Mouse (Mus musculus): ENCODE data around the gene Fam81a.

Gene Fam81a

DNA sequence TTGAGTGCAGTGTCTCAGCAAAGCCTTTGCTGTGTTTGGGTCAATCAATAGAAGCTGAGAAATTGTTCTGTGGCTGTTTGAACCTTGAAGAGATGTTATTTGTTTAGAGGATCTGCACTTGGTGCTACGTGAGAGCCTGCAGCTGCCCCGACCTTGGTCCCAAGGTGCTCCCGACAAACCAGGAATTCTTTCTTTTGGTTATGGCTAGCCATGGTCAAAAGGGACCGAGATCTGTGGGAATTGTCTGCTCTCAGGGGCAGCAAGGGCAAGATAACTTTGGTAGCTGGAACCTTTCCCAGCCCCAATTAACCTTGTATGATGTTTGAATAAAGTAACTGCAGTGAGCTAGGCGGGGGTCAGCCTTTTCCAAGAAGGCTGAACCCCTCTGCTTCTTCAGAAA, 34.2 kb downstream of the Fam81a start:
- no peak for DNase-seq

GRCm38 (mm10) chr9:70105573-70105972, 36.8 kb downstream of the Fam81a start:
- DNase-seq: no peak

DNA sequence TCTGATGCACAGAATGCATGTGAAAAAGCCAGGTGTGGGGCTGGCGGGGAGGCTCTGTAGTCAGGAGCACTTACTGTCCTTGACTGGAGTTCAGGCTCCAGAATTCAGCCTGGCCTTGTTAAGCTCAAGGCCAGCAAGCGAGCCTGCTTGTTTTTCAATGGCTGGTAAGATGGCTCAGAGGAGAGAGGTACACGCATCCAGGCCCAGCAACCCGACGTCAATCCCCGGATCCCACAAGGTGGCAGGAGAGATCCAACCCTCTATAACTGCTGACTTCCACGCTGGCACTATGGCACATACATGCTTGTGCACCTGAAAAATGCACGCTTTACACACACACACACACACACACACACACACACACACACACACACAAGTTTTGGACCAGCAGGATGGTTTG, 39.3 kb downstream of the Fam81a start:
- DNase-seq: no peak

DNA sequence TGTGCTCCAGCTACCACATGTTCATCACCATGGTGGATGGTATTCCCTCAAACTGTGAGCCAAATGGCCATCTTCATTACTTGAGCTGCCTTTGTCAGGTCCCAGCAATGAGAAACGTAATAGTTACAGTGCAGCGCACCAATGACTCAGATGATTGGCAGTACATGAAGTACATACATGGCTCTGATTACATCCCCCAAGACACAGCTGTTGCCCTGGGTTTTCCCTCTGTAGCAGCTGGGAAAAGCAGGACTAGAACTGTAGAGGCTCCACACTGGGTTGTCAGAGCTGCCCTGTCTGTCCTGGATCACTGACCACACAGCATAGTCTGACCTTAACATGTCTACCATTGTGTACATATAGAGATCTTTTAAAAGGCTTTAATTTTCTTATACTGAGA, 44.8 kb downstream of the Fam81a start:
- no peak for DNase-seq

GRCm38 (mm10) chr9:70095016-70095415, 47.3 kb downstream of the Fam81a start:
- DNase-seq: no peak

GRCm38 (mm10) chr9:70090541-70090940, 51.8 kb downstream of the Fam81a start:
- DNase-seq: no peak

GRCm38 (mm10) chr9:70088786-70089096, 53.6 kb downstream of the Fam81a start:
- no peak for DNase-seq

GRCm38 (mm10) chr9:70088041-70088785, 54.1 kb downstream of the Fam81a start:
- peak; percentile 32 for DNase-seq

DNA sequence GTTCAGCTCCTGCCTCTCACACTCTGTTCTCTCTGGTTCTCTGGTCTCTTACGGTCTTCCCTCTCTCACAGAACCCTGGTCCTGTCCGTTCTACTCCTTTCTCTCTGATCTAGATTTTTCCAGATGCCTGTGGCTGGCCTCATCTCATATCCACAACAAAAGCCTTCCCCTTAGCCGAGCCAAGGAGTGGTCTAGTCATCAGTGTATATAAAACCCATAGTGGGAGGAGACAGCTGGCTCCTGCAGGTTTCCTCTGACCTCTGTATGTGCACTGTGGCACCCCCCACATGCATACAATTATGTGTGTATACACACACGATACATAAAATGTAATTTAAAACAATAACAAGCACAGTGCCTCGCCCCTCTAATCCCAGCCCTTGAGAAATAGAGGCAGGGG, 55.0 kb downstream of the Fam81a start:
- DNase-seq: no peak

DNA sequence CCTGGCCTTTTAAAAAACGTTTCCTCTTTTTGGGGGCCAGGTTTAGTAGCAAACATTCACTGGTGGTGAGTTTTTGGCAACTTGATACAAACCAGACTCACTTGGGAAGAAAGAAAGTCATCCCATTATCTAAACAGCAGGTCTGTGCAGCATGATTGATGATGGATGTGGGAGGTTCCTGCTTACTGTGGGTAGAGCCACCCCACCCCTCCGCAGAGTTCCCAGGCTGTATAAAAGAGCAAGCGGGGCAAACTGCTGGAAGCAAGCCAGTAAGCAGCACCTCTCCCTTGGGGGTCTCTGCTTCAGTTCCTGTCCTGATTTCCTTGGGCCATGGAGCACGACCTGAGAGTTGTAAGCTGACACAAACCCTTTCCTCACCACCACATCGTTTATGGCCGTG, 56.3 kb downstream of the Fam81a start:
- no peak for DNase-seq

GRCm38 (mm10) chr9:70084107-70084506, 58.3 kb downstream of the Fam81a start:
- DNase-seq: no peak

- no peak for DNase-seq
Observed at GRCm38 (mm10) chr9:70082357-70083204, 59.8 kb downstream of the Fam81a start.

DNA sequence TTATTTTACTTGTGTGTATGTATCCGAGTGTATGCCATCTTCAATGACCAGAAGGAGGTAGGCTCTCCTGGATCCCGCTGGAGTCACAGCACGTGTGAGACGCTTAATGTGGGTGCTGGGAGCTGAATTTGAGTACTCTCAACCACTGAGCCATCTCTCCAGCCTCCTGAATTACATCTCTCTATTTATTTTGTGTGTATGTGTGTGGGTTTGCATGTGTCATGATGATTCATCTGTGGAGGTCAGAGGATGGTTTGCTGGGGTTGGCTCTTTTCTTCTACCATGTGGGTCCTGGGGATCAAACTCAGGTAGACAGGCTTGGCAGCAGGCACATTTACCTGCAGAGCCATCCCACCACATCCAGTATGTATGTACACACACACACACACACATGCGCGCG, 60.6 kb downstream of the Fam81a start:
- DNase-seq: no peak

- DNase-seq: no peak
Observed at GRCm38 (mm10) chr9:70080976-70081375, 61.4 kb downstream of the Fam81a start.

DNA sequence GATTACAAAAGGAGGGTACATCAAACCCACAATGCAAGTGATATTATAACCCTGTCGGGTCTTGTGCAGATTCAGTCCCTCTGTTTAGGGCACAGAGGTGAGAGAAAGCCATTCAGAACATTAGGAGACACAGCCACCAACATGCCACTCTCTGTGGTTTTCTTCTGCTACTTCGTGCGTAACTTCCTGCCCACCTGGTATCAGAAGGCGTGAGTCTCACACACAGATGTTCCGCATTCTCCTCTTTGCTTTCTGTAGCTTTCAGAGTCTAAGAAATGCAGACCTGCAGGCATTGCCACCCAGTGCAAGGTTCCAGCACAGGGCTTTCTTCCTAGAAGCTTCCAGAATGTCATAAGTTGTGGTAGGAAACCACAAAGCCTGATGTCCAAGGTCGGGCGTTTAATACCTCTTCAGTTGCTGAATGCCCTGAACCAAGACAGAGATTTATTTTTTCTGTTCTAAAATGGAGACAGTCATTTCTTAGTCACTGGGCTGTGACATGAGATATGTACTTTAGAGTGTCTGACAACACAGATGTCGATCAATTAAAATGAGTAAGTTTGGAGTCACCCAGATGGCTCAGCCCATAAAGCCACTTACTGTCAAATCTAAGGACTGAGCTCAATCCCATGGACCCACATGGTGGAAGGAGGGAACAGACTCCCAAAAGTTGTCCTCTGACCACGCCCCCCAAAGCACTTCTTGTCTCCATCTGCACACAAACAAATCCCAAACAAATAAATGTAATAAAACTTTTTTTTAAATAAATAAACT, 62.1 kb downstream of the Fam81a start:
- no peak for DNase-seq

DNA sequence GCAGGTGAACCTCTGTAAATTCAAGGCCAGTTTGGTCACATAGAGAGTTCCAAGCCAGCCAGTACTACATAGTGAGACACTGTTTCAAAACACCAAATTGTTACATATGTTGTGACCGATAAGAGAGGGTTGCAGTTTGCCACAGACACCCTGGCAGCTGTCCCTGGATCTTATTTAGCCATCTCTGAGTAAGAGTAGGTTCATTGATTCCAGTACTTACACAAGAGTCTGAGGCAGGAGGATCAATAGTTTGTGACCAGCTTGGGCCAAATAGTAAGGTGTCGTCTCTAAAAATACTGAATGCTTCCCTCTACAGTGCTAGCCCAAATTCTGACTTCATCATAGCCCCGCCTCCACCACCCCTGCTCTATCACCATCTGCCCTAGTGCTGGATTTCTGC, 64.3 kb downstream of the Fam81a start:
- no peak for DNase-seq

GRCm38 (mm10) chr9:70077170-70077569, 65.2 kb downstream of the Fam81a start:
- DNase-seq: no peak

- DNase-seq: no peak
Observed at GRCm38 (mm10) chr9:70072387-70072786, 70.0 kb downstream of the Fam81a start.

DNA sequence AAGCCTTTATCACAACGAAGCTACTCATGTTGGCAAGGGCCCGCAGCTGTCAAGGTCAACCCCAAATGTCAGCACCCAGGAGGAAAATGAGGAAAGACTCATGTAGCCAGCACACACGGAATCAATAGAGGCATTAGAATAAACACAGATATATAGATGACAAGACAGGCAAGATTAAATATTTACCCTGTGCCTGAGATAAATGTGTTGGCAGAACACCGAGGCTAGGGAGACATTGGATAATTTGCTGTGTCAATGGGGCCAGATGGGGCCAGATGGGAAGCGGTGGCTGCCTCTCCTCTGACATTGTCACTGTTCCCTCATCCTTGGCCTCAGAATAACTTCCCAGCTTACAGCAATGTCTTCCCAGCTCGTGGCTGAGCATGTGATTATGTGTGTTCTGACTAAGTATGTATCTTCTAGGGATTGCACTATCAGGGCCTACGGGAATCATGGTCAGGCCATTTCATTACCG, 72.4 kb downstream of the Fam81a start:
- no peak for DNase-seq

GRCm38 (mm10) chr9:70067497-70067896, 74.9 kb downstream of the Fam81a start:
- no peak for DNase-seq

DNA sequence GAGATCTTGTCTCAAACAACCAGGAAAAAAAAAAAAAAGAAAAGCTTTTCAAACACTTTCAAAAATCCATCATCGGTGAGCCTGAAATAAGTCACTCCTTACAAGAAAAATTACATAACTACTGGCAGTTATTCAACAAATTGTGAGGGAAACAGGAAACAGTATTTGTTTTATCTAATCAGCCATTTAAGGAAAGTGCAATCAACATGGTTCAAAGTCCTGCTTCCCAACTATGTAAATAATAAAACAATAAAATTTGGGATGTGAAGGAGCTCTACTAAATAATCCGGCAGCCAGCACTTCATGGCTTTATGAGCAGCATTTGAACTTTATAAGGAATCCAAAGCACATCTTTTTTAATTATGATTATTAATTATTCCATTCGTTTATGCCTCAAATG, 80.3 kb downstream of the Fam81a start:
- DNase-seq: no peak

DNA sequence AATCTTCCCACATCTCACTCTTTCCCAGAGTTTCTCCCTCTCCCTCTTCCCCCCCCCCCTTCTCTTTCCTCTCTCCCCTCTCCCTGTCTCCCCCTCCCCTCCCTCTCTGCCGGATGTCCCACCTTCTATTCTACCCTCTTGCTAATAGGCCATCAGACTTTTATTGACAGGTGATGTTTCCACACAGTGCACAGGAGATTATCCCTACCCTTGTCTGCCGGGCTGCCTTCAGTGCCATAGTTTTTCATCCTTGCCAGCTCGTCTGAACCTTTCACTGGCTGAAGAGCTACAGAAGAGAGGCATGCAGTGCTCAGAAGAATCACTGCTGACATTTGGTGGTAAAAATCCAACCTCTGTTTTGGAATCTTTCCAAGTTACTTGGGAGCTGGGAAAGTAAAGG, 88.9 kb downstream of the Fam81a start:
- DNase-seq: no peak

GRCm38 (mm10) chr9:70052730-70053129, 89.6 kb downstream of the Fam81a start:
- DNase-seq: no peak

DNA sequence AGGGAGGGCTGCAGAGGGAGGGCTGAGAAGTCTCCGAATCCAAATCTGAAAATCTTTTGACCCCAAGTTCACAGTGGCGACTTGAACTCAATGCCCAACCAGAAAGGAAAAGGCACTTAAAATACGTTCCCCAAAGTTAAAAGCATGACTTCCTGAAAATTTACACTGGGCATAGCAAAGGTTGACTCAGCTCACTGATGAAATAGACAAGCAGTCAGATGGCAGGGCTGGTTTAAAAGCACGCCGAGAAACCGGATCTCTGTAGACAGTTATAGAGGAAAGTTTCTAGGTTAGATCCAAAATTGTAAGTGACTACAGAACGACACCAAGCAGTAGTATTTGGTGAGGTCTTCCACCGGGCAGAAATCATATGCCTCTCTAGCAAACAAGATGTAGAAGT, 92.5 kb downstream of the Fam81a start:
- DNase-seq: no peak

All from layer of hippocampus, adult 9-11 months (tissue).